Mouse (Mus musculus) cerebellum, postnatal 10 days (tissue): ENCODE data around the gene Tbx6.

Experiments
- DNase-seq, 2 experiments: peaks; one replicate each; pipeline ENCODE4 v3.0.0; 2021; ENCODE audit warnings: mixed read lengths in 2 of 2

Gene Tbx6

DNA sequence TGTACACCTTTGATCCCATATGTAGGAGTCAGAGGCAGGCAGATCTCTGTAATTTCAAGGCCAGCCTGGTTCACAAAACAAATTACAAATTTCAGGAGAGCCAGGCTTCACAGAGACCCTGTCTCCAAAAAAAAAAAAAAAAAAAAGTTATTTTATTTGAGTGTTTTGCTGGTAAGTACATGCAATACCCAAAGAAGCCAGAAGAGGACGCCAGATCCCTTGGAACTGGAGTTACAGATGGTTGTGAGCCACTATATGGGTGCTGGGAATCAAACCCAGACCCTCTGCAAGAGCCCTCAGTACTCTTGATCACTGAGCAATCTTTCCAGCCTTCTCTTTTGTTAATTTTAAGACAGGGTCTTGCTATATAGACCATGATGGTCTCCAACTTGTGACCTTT is 37.5 kb downstream of the Tbx6 start:
- no peak for DNase-seq

- DNase-seq: peak; percentile 95 to 97
These were observed 40.7 kb downstream of the Tbx6 start for GRCm38 (mm10) chr7:126821835-126822511.

DNA sequence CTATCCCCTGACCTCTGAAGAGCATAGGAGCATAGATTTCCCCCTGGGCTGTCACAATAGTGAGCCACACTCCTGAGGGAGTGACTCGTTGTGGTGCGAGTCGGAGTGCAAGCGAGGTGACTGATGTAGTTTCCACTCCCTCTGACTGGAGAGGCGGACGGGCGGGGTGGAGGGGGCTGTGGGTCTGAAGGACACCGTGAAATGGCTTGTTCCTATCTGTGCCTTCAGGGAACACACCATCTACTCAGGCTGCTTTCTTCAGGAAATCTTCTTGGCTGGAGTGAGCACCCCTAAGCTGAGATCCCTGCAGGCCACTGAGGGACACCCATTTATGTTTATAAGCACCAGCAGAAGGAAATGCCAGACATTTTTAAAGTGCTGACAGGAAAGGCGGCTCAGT is 41.5 kb downstream of the Tbx6 start:
- DNase-seq: peak; percentile 61 to 71

DNA sequence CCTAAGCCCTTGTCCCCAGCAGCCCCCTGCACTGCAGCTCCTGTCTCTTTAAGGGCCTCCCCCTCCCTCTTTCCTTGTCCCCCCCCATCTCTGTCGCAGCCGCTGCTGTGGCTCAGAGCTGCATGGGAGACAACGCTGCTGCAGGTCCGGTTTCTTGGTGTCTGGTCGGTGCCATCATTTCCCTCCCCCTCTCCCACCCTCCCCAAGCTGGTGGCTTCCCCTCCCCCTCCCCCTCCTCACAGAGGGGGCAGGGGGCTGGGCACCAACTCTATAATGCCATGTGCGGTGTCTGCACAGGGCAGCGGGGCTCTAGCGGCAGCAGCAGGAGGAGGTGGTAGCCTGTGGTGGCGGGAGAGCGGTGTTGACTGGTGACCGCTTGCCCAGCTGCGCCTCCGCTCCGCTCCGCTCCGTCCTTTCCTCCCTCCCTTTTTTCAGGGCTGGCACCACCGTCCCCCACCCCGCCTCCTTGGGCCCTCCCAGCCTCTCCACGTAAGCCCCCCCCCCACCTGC is 42.0 kb downstream of the Tbx6 start:
- DNase-seq: peak; percentile 86 to 89

GRCm38 (mm10) chr7:126823940-126824339 is 42.7 kb downstream of the Tbx6 start:
- peak; percentile 54 to 69 for DNase-seq

DNA sequence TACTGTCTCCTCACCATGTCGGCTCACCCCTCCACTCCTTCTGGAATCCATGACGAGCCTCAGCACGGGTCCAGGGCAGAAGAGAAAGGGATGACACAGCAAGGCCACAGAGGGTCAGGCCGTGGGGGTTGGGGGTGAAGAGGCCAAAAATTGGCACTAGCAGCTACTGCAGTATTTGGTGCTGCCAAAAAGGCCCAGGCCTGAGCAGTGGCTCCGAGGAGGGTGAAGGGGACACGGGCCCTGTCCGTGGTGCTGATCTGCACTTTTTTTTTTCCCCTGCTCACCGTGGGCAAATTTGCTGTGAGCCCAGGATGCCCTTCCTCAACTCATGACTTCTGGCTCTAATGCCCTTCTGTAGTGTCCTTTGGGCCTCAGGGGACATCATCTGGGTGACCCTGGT is 44.1 kb downstream of the Tbx6 start:
- DNase-seq: no peak

DNA sequence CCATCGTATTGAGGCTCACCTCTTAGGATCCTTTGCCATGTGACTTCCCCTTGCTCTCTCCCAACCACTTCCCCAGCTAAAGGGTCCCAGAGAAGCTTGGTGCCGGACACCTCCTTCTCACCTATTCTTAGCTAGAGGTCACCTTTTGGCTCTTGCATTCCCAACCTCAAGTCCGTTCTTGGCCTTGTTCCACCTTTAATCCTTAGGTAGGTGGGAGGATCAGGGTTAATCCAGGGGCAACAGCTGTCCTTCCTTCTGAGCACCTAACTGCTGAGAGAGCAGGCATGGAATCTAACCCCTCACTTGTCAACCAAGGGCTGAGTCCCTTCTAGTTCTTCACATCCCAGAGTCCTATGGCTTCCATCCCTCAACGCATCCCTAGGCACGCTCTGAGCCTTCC is 44.7 kb downstream of the Tbx6 start:
- DNase-seq: no peak

GRCm38 (mm10) chr7:126831539-126831938 is 50.3 kb downstream of the Tbx6 start, which contains the start of gene 4930451I11Rik:
4930451I11Rik (minus strand) TSS chr7:126831639.
- DNase-seq: no peak

GRCm38 (mm10) chr7:126832036-126832598 is 50.8 kb downstream of the Tbx6 start:
- peak; percentile 92 to 94 for DNase-seq

GRCm38 (mm10) chr7:126833294-126833693 is 52.0 kb downstream of the Tbx6 start:
- DNase-seq: peak; percentile 57 to 63
